Mouse (Mus musculus) midbrain, embryonic 13.5 days (tissue): ENCODE measurements around the gene Fam53b. TPM values are rescaled to one million over a fixed set of nuclear protein-coding genes. Genes with fewer than 3 reads are reported as not detected.

Experiments used
- ATAC-seq: fragments of 200-750 bp; cut with Nextera tagmentation; 2 replicates; pipeline ENCODE4 v1.8.0; 2017; ENCODE audit warnings: mild to moderate bottlenecking, moderate TSS enrichment, moderate library complexity
- H3K27ac ChIP-seq: fragments of 300-500 bp; sonication (generic); 2 replicates; pipeline ENCODE4 v1.5.1; 2015; ENCODE audit warnings: inconsistent platforms, mild to moderate bottlenecking, moderate library complexity
- H3K27me3 ChIP-seq: fragments of 300-500 bp; sonication (generic); 2 replicates; pipeline ENCODE4 v1.6.1; 2015; ENCODE audit warnings: mild to moderate bottlenecking, inconsistent platforms
- H3K36me3 ChIP-seq: fragments of 300-500 bp; sonication (generic); 2 replicates; pipeline ENCODE4 v1.6.1; 2015; ENCODE audit warnings: mild to moderate bottlenecking, inconsistent platforms
- H3K4me1 ChIP-seq: fragments of 300-500 bp; sonication (generic); replicated peaks from 2 replicates; pipeline ENCODE4 v1.6.1; 2015; ENCODE audit warnings: inconsistent platforms
- H3K4me2 ChIP-seq: fragments of 300-500 bp; sonication (generic); replicated peaks from 2 replicates; pipeline ENCODE4 v1.6.1; 2015; ENCODE audit warnings: moderate library complexity, mild to moderate bottlenecking, inconsistent platforms
- H3K4me3 ChIP-seq: fragments of 300-500 bp; sonication (generic); replicated peaks from 2 replicates; pipeline ENCODE4 v1.5.1; 2015; ENCODE audit warnings: mild to moderate bottlenecking, inconsistent platforms
- H3K9ac ChIP-seq: fragments of 300-500 bp; sonication (generic); replicated peaks from 2 replicates; pipeline ENCODE4 v1.6.1; 2015; ENCODE audit warnings: mild to moderate bottlenecking, inconsistent platforms
- H3K9me3 ChIP-seq: fragments of 300-500 bp; sonication (generic); 2 replicates; pipeline ENCODE4 v1.6.1; 2016; ENCODE audit warnings: mild to moderate bottlenecking, inconsistent platforms
- WGBS: fragments of 180-500 bp; shearing (Covaris S2); methylation state at CpG from one replicate; pipeline ENCODE4 v1.1.7; 2015; 5-methylcytosine and 5-hydroxymethylcytosine counted together
- polyA plus RNA-seq: library from polyadenylated mRNA; unstranded; fragments of >200 nt; fragmentation: Nextera tagmentation; extraction: Ambion mirVana; gene quantifications from 2 replicates; pipeline ENCODE4 v1.2.1, GENCODE M21; 2015

Gene Fam53b
- polyA plus RNA-seq, 1 experiment from 2014 or later: 23.4 TPM

GRCm38 (mm10) chr7:132692719-132693118 lies 121.0 kb downstream of the Fam53b start:
- H3K9ac ChIP-seq: no peak overlapping the region
- no peaks in the 10 kb centered on the region for H3K27me3 ChIP-seq
- no peak overlapping the region for H3K4me3 ChIP-seq
- ATAC-seq: no peak
- no peak overlapping the region for H3K4me2 ChIP-seq
- H3K9me3 ChIP-seq: peaks cover 6% of the 10 kb centered on the region; the same call in 1 of the 2 replicates
- 71% methylated on average over 9 of the region's 9 CpGs for WGBS
- H3K27ac ChIP-seq: no peak overlapping the region
- H3K4me1 ChIP-seq: no peaks in the 10 kb centered on the region
- H3K36me3 ChIP-seq: peaks cover 5% of the 10 kb centered on the region; the same call in 1 of the 2 replicates

- Histone ChIP-seq H3K9me3 (peaks cover 6% of the 10 kb centered on the region; the same call in 1 of the 2 replicates), H3K4me1 (no peaks in the 10 kb centered on the region), H3K4me3 (no peak overlapping the region), H3K27ac (no peak overlapping the region), H3K36me3 (peaks cover 5% of the 10 kb centered on the region; the same call in 1 of the 2 replicates), H3K4me2 (no peak overlapping the region), H3K9ac (no peak overlapping the region), H3K27me3 (no peaks in the 10 kb centered on the region)
- WGBS: 88% methylated on average over 14 of the region's 14 CpGs
- no peak for ATAC-seq
These were observed 122.8 kb downstream of the Fam53b start for GRCm38 (mm10) chr7:132690716-132691472.

GRCm38 (mm10) chr7:132689722-132690121 lies 124.0 kb downstream of the Fam53b start:
- peaks cover 2% of the 10 kb centered on the region; the same call in 1 of the 2 replicates for H3K36me3 ChIP-seq
- no peak overlapping the region for H3K4me2 ChIP-seq
- no peak for ATAC-seq
- H3K4me3 ChIP-seq: no peak overlapping the region
- H3K9ac ChIP-seq: no peak overlapping the region
- H3K9me3 ChIP-seq: peaks cover 3% of the 10 kb centered on the region; the same call in 1 of the 2 replicates
- no peaks in the 10 kb centered on the region for H3K27me3 ChIP-seq
- H3K4me1 ChIP-seq: no peaks in the 10 kb centered on the region
- no peak overlapping the region for H3K27ac ChIP-seq
- 86% methylated on average over 5 of the region's 5 CpGs for WGBS

GRCm38 (mm10) chr7:132688721-132689120 lies 125.0 kb downstream of the Fam53b start:
- H3K4me3 ChIP-seq: no peak overlapping the region

GRCm38 (mm10) chr7:132687897-132688296 lies 125.8 kb downstream of the Fam53b start:
- no peak for ATAC-seq
- H3K9ac ChIP-seq: no peak overlapping the region
- no peaks in the 10 kb centered on the region for H3K9me3 ChIP-seq
- H3K4me3 ChIP-seq: no peak overlapping the region
- no peaks in the 10 kb centered on the region for H3K36me3 ChIP-seq
- no peak overlapping the region for H3K4me2 ChIP-seq
- no peak overlapping the region for H3K27ac ChIP-seq
- 71% methylated on average over 2 of the region's 2 CpGs for WGBS
- H3K4me1 ChIP-seq: no peaks in the 10 kb centered on the region
- no peaks in the 10 kb centered on the region for H3K27me3 ChIP-seq

More at GRCm38 (mm10) chr7:132688721-132689120, 125.0 kb downstream of the Fam53b start:
- no peaks in the 10 kb centered on the region for H3K4me1 ChIP-seq
- H3K36me3 ChIP-seq: no peaks in the 10 kb centered on the region
- WGBS: 68% methylated on average over 5 of the region's 5 CpGs
- no peak overlapping the region for H3K4me2 ChIP-seq
- no peak overlapping the region for H3K9ac ChIP-seq
- no peaks in the 10 kb centered on the region for H3K27me3 ChIP-seq
- H3K9me3 ChIP-seq: no peaks in the 10 kb centered on the region
- no peak overlapping the region for H3K27ac ChIP-seq
- ATAC-seq: no peak

GRCm38 (mm10) chr7:132686515-132686914 lies 127.2 kb downstream of the Fam53b start:
- H3K4me1 ChIP-seq: no peaks in the 10 kb centered on the region
- no peak overlapping the region for H3K9ac ChIP-seq
- no peak overlapping the region for H3K4me2 ChIP-seq
- ATAC-seq: no peak
- WGBS: over 99% methylated on average over 3 of the region's 3 CpGs
- H3K27ac ChIP-seq: no peak overlapping the region
- H3K27me3 ChIP-seq: no peaks in the 10 kb centered on the region
- no peaks in the 10 kb centered on the region for H3K36me3 ChIP-seq
- no peaks in the 10 kb centered on the region for H3K9me3 ChIP-seq
- H3K4me3 ChIP-seq: no peak overlapping the region

- ATAC-seq: no peak
- Histone ChIP-seq H3K36me3 (no peaks in the 10 kb centered on the region), H3K27ac (no peak overlapping the region), H3K9ac (no peak overlapping the region), H3K4me2 (no peak overlapping the region), H3K4me3 (no peak overlapping the region), H3K4me1 (no peaks in the 10 kb centered on the region), H3K27me3 (no peaks in the 10 kb centered on the region), H3K9me3 (no peaks in the 10 kb centered on the region)
- WGBS: 96% methylated on average over 4 of the region's 4 CpGs
These were observed 129.8 kb downstream of the Fam53b start for GRCm38 (mm10) chr7:132683923-132684322.

- Histone ChIP-seq H3K4me2 (no peak overlapping the region), H3K36me3 (no peaks in the 10 kb centered on the region), H3K9ac (no peak overlapping the region), H3K9me3 (no peaks in the 10 kb centered on the region), H3K4me3 (no peak overlapping the region), H3K4me1 (no peaks in the 10 kb centered on the region), H3K27me3 (no peaks in the 10 kb centered on the region), H3K27ac (no peak overlapping the region)
- WGBS: 73% methylated on average over 3 of the region's 3 CpGs
- no peak for ATAC-seq
These were observed 130.8 kb downstream of the Fam53b start for GRCm38 (mm10) chr7:132682901-132683300.

GRCm38 (mm10) chr7:132682336-132682735 lies 131.3 kb downstream of the Fam53b start:
- Histone ChIP-seq H3K4me2 (no peak overlapping the region), H3K36me3 (no peaks in the 10 kb centered on the region), H3K27me3 (no peaks in the 10 kb centered on the region), H3K4me1 (no peaks in the 10 kb centered on the region), H3K9me3 (no peaks in the 10 kb centered on the region), H3K4me3 (no peak overlapping the region), H3K9ac (no peak overlapping the region), H3K27ac (no peak overlapping the region)
- ATAC-seq: no peak
- 95% methylated on average over 3 of the region's 3 CpGs for WGBS

GRCm38 (mm10) chr7:132681831-132682230 lies 131.9 kb downstream of the Fam53b start:
- 90% methylated on average over 1 of the region's 1 CpGs for WGBS
- Histone ChIP-seq H3K4me1 (no peaks in the 10 kb centered on the region), H3K27ac (no peak overlapping the region), H3K27me3 (no peaks in the 10 kb centered on the region), H3K4me2 (no peak overlapping the region), H3K36me3 (no peaks in the 10 kb centered on the region), H3K4me3 (no peak overlapping the region), H3K9ac (no peak overlapping the region), H3K9me3 (no peaks in the 10 kb centered on the region)
- ATAC-seq: no peak

GRCm38 (mm10) chr7:132681296-132681695 lies 132.4 kb downstream of the Fam53b start:
- H3K9ac ChIP-seq: no peak overlapping the region
- 89% methylated on average over 11 of the region's 11 CpGs for WGBS
- H3K4me2 ChIP-seq: no peak overlapping the region
- no peaks in the 10 kb centered on the region for H3K9me3 ChIP-seq
- no peak overlapping the region for H3K4me3 ChIP-seq
- ATAC-seq: no peak
- H3K36me3 ChIP-seq: no peaks in the 10 kb centered on the region
- no peak overlapping the region for H3K27ac ChIP-seq
- H3K27me3 ChIP-seq: no peaks in the 10 kb centered on the region
- H3K4me1 ChIP-seq: no peaks in the 10 kb centered on the region

GRCm38 (mm10) chr7:132679549-132679948 lies 134.1 kb downstream of the Fam53b start:
- Histone ChIP-seq H3K27me3 (no peaks in the 10 kb centered on the region), H3K4me2 (no peak overlapping the region), H3K4me1 (no peaks in the 10 kb centered on the region), H3K9ac (no peak overlapping the region), H3K4me3 (no peak overlapping the region), H3K27ac (no peak overlapping the region), H3K36me3 (no peaks in the 10 kb centered on the region), H3K9me3 (no peaks in the 10 kb centered on the region)
- no peak for ATAC-seq
- 79% methylated on average over 6 of the region's 6 CpGs for WGBS

GRCm38 (mm10) chr7:132679117-132679516 lies 134.6 kb downstream of the Fam53b start:
- Histone ChIP-seq H3K9me3 (no peaks in the 10 kb centered on the region), H3K27ac (no peak overlapping the region), H3K4me3 (no peak overlapping the region), H3K36me3 (no peaks in the 10 kb centered on the region), H3K27me3 (no peaks in the 10 kb centered on the region), H3K4me1 (no peaks in the 10 kb centered on the region), H3K9ac (no peak overlapping the region), H3K4me2 (no peak overlapping the region)
- 81% methylated on average over 4 of the region's 4 CpGs for WGBS
- no peak for ATAC-seq
